ENCODE assay signal across 24 mouse cellular contexts in genomic region chr11:24724259-24724937, GRCm38 (mm10).
"Had no signal": no experiment of that assay in that cellular context is flagged by ENCODE, and none has a peak within 500 bp of the region (broad histone marks: within the 10 kb centered on the region; RNA-seq: fewer than 3 reads in every experiment).

No protein-coding gene starts in this region.

- H3K27me3 ChIP-seq: intestine, embryonic 15.5 days; kidney, embryonic 15.5 days; limb, embryonic 12.5 days; limb, embryonic 15.5 days; megakaryocyte, embryonic 14.5 days; neural tube, embryonic 13.5 days had no signal

- H3K9ac ChIP-seq: intestine, embryonic 15.5 days; kidney, embryonic 15.5 days; limb, embryonic 12.5 days; limb, embryonic 15.5 days; liver, embryonic 14.5 days; liver, postnatal 0 days; lung, embryonic 14.5 days; neural tube, embryonic 13.5 days had no signal

- H3K9me3 ChIP-seq: intestine, embryonic 15.5 days; kidney, embryonic 15.5 days; limb, embryonic 12.5 days; limb, embryonic 15.5 days; megakaryocyte, embryonic 14.5 days; midbrain, embryonic 10.5 days; neural tube, embryonic 13.5 days had no signal

- H3K36me3 ChIP-seq: intestine, embryonic 15.5 days; kidney, embryonic 15.5 days; limb, embryonic 12.5 days; limb, embryonic 15.5 days; midbrain, embryonic 10.5 days; neural tube, embryonic 13.5 days had no signal

- H3K4me3 ChIP-seq: intestine, embryonic 15.5 days; kidney, embryonic 15.5 days; limb, embryonic 12.5 days; limb, embryonic 15.5 days; megakaryocyte, embryonic 14.5 days; midbrain, embryonic 10.5 days; neural tube, embryonic 13.5 days had no signal

- H3K27ac ChIP-seq: intestine, embryonic 15.5 days; kidney, embryonic 15.5 days; limb, embryonic 12.5 days; limb, embryonic 15.5 days; liver, embryonic 14.5 days; macrophage; midbrain, embryonic 10.5 days; neural tube, embryonic 13.5 days had no signal

- DNase-seq: kidney, adult 11 months; kidney, adult 8-10 months; kidney, postnatal 10 days; kidney, postnatal 36 days; left cerebral cortex, postnatal 4 days; liver, postnatal 0 days; lung, embryonic 14.5 days; midbrain, embryonic 14.5 days; retina, postnatal 1 day; right cerebral cortex, postnatal 25 days; spleen, adult 18-20 months; thymus, adult 2 months; thymus, postnatal 14 days; thymus, postnatal 4 days had no signal

- H3K4me1 ChIP-seq: intestine, embryonic 15.5 days; kidney, embryonic 15.5 days; limb, embryonic 12.5 days; limb, embryonic 15.5 days; megakaryocyte, embryonic 14.5 days; neural tube, embryonic 13.5 days had no signal

- ATAC-seq: intestine, embryonic 15.5 days; liver, postnatal 0 days; lung, postnatal 0 days had no signal
